Mouse (Mus musculus): ENCODE results near the gene Vps54.

Vps54 gene

DNA sequence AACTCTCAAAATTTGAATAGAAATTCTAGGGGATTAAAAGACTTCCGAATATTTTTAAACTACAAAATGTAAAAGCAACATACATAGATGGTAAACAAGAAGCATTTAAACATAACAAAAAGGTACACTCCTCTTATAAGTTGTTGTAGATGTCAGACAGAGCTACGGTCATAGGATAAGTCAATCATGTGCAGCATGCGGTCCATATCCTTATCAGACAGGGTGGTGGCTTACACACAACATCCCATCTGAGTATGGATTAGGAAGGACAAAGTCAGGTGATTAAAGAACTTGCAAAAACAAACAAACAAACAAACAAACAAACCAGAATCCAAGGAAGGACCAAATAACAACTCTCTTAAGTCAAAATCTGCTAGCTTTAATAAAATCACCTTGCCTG is 106.9 kb downstream of the Vps54 start:
- DNase-seq: no peak

DNA sequence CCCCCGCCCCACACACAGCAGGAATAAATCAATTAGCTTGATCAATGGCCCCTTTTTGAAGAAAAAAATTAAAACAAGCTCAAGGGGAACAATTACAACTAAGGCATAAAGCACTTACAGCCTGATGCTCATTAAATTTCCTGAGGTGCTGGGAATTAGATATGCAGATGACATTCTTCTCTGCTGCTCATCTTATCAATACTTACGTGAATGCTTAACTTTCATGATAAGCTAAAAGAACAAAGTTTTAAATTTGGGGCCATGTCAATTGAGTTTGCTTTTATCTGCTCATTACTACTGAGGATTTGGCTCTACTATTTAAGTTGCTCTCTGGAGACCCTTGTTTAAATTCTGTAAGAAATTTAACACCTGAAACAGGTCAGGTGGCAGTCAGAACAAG is 109.8 kb downstream of the Vps54 start:
- no peak for DNase-seq

DNA sequence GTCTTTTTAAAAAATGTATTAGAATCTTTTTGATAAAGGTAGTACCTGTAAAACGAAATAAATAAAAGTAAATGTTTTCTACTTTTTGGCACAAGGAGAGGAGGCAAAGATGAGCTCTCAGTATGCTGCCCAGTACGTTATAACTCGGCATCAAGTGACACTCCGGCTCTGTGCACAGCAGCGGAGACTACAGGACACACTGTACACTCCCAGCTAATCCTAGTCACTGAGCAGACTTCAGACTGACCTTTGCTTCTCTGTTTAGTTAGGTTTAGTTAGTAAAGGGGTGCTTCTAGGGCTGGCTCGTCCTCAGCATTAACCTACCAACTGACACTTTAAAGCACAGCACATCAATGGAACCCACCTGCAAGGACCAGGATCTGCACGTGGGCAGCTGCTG is 112.2 kb downstream of the Vps54 start:
- DNase-seq: no peak

DNA sequence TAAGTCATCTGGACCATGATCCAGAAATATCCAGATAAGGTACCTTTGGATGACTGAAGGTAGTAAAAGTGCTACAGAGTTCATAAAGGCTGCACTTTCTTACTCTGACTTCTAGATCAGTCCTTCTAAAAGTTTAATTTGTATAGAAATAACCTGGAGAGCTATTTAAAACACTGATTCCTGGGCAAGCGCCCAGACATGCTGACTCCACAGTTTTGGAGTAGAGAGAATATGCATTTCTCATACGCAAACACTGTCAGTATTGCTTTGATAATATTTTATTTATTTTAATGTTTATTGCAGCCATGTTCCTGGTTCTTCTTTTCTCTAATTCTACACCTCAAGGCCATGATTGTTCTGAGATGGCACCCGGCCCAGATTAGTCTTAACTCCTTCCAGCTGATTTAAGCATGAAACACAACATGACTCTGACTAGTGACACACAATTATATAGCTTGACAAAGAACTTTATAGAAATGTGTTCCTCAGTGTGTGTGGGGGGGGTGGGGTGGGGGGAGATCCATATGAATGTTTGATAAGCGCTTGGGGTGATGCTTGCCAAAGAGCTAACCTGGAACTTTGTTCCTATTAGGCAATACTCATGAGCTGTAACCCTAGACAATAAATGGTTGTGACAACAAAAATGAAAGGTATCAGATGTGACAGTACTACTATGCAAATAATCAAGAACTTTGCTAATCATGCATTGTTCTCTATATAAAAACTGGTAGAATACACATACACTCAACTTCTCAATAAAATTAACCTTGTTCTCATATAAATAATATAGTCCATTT is 124.3 kb downstream of the Vps54 start:
- no peak for DNase-seq

DNA sequence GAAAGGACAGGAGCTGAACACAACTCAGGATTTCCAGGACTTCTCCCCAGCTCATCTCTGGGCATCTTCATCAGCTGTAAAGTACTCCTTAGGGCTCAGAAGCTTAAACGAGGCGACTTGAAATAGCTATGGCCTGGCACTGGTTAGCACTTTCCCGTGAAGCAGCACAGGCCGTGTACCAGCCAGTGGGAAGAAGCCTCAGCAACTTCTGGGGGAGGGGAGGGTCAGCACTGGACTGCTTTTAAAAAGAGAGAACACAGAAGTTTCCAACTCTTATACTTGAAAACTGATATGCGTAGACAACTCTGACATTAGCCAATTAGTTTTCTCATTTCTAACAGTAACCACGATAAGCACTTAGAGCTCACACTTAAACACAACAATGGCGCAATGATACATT is 129.4 kb downstream of the Vps54 start:
- DNase-seq: no peak

DNA sequence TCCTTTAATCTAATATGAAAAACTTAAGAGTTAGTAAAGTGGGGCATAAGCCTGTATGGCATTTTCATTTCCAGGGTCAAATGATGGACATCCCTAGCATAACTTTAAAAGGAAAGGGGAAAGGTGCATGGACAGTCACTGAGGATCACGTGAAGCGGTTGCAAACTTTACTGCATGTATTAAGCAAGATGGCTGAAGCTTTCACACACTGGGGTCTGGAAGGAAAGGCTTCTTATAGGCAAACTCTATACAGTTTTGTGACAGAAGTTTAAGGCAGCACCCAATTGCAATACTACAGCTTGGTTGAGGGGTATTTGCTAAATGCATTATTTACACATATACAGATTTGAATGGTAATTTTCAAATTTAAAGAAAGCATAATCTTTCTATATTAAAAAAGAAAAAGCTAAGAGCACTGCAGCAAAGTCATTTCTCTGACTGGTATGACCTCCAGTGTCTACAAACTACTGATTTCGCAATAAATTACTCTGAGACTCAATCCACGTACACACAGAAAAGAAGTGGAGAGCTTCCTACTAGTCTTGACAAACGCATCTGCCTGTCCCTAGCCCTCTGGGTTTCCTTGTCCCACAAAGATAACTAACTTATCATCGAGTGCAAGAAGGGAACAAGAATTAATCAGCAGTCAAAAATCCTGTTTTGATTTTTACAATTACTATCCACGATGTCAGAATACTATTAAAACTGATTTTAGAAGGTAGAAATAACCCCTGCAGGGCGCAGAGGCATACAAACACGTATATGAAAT is 130.4 kb downstream of the Vps54 start:
- peak in 1 of 2 experiments; percentile 4 for DNase-seq

DNA sequence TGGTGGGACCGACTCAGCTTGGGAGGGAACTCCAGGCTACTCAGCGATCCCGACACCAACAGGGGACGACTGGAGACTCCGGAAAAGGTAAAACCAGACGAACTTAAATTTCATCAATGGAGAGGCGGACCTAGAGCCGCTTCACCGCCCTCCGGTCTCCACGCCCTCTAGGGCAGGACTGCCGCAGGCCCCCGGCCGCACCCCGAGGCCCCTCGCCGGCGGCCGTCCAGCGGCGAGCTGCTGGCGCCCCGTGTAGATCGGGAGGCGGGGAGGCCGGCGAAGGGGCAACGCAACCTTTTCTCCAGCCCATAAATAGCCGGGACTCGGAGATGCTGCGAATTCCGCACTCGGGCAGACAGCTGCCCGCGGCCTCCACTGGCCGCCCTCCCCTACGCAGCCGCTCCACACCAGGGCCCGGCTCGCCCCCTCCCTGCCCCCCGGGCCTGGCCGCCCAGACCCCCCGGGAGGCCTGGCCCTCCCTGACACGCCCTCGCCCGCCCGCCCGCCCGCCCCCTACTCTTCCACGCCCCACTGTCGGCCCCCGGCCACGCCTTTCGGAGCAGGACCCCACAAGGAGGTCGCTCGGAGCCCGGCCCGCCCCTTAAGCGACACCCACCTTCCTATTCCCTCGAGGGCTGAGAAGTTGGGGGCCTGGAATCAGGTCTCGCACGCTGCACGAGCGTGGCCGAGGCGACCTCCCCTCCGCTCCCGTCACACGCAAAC is 131.5 kb downstream of the Vps54 start:
- DNase-seq: peak in 1 of 2 experiments; percentile 63

Data from cerebellum, postnatal 14 days (tissue).